Mouse (Mus musculus): ENCODE data around the gene Ifitm5.

Gene Ifitm5

DNA sequence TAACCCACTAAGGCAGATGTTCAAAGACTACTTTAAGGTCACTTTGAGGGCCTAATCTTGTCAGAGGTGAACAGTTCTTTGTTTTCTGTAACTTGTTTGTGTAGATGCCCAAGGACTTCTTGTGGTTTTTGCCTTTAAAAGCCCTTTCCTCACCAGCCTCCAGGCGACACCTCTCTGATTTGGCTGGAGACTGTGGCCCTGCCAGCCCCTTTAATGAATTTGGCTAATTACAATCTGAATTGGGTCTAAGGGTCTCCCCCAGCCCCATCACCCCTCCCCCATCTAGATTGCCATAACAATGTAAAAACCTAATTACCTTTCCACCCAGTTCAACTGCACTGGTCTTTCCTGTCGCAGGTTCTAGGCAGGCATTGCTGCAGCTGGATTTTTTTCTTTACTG, 12.6 kb upstream of the Ifitm5 start:
- CTCF ChIA-PET = no interaction called here

DNA sequence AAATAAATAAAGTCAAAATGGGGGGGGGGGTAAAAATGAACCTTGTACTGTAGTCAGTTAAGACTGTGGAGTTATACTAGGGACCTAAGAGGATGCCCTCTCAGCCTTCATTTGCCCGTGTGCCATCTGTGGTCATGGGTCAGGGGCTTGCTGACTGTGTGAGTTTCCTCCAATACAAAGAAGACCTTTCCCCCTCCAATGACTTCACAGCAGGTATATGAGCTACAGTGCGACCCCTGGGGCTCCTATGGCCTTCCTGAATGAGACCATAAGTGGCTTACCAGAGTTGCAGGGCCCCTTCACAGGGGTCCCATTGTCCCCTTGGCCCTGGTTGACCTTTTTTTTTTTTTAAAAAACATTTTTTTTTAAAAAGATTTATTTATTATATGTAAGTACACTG, 11.3 kb upstream of the Ifitm5 start:
- CTCF ChIA-PET = interaction anchor here (0.7 kb wide), 1 partner anchor 14 kb away, joined by 3 read pairs; no protein-coding TSS in a partner anchor

DNA sequence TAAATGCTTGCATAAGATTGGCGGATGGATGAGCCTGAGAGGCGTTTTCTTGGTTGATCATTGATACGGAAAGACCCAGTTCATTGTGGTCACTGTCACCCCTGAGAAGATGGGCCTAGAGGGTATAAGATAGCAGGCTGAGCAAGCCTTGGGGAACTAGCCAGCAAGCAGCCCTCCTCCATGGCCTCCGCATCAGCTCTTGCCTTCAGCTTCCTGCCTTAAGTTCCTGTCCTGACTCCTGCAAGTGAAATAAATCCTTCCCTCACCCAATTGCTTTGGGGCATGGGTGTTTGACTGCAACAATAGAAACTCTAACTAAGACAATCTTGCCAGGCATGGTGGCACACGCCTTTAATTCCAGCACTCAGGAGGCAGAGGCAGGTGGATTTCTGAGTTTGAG, 9.9 kb upstream of the Ifitm5 start:
- CTCF ChIA-PET = no interaction called here

DNA sequence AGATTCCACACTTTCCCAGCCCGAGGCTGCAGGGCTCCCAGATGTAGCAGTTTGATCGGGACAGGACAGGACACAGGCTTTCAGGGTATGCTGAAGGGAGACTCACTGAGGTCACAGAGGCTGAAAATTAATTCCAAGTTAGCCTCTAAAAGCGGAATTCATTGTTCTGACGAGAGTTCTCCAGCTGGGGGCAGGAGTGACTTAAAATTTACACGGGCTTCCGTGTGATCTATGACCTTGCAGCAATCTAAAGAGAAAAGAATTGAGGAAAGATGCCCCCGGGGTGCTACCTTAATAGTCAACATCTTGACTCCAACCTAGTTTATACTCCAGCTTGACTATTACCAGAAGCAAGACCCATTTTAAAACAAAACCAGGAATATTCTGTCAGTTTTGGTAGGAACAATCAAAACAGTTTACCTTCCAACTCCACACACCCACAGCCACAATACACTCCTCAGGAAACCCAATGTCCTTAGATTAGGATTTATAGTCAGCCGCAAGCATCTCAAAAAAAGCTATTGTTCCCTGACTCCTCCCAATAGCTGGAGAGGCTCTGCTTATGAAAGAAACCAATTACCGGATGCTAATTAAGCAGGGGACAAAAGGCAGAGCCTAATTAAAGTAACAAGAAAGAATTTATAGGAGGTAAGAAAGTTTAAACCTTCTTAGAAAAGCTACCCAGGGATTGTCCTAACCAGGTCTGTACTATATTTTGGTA, 9.2 kb upstream of the Ifitm5 start:
- CTCF ChIA-PET = interaction anchor here (0.6 to 1.3 kb wide), 3 partner anchors 18 to 89 kb away, joined by 3 to 5 read pairs (median 4); partner anchors contain the start of gene Pgghg

DNA sequence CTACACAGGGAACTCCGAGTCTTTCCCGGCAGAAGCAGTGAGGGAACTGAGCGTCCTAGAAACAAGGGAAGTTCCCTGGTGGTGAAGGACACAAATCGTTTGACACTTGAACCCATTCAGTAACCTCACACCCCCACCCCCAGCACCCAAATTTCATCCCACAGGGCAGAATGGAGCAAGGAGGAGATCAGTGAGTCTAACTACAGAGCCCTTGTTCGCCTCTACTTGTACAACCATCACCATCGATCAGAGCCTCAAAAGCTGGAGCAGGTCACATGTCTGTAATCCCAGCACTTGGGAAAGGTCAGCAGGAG, 6.4 kb upstream of the Ifitm5 start:
- CTCF ChIA-PET = interaction anchor here (0.7 kb wide), 2 partner anchors 115 to 498 kb away, joined by 4 read pairs; no protein-coding TSS in a partner anchor

DNA sequence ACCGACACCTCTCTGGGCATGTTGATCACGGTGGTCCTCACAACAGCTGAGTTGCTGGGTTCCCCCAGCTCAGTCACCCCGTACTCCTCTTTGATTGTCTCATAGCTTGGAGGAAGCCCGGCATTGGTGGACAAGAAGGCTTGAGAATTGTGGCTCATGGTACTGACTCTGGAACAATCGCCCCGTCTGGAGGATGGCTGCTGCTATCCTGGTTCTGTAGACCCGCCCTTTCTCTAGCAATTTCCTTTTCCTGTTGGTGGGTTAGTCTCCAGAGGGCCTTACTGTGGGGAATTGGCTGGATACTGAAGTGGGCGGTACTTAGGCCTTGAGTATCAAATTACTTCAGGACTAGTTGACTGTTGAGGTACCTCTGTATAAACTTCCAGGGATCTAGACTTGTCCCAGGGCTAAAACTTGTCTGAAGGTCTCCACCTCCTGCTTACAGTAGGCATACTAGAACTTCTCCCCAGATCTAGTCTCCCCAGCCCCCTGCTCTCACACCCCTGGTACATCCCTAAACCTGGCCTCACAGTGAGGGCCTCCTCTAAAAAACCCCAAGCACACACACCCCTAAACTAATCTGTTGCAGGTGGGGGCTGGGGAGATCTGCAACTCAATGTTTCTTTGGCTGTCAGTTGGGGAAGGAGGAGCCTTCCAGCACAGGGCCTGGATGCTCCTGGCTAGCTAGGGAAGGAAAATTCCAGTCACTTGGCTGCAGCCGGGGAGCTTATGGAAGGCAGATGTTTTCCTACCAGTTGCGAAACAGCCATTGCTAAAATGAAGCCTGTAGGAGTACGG, 5.9 kb upstream of the Ifitm5 start, which contains the start of the genes Gm45717 and Ifitm2:
TSS of gene Gm45717 (minus strand) at position 180 of the 798 bp plus-strand sequence.
TSS of gene Ifitm2 (minus strand) at position 230 of the 798 bp plus-strand sequence.
- CTCF ChIA-PET = no interaction called here

DNA sequence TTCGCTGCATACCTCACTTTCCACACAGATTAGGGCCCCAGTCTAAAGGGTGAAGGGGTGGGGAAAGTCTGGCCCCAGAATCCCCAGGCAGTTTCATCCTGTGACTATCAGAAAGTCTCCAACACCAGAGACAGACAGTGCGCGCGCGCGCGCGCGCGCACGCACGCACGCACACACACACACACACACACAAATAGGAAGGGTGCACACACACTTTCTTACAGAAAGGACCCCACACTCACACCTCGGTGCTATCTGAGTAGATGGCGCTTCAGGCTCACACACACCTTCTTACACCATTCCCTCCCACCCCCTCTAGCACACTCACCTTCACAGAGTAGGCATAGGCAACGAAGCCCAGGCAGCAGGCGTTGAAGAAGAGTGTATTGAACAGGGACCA, 5.3 kb upstream of the Ifitm5 start:
- CTCF ChIA-PET = no interaction called here

DNA sequence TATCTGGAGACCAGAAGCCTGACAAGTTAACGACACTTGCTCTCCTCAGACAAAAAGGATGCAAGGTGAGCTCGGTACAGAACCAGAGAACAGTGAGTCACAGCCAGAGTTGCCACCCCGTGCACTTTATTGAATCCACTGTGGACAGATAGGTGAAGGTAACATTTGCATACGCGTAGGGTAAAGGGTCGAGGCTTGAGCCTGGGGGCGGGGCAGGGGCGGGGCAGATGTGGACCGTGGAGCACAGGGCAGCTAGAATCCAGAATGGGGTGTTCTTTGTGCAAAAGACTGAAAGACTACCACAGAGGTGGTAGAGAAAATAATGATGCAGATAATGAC, 4.6 kb upstream of the Ifitm5 start:
- CTCF ChIA-PET = no interaction called here

DNA sequence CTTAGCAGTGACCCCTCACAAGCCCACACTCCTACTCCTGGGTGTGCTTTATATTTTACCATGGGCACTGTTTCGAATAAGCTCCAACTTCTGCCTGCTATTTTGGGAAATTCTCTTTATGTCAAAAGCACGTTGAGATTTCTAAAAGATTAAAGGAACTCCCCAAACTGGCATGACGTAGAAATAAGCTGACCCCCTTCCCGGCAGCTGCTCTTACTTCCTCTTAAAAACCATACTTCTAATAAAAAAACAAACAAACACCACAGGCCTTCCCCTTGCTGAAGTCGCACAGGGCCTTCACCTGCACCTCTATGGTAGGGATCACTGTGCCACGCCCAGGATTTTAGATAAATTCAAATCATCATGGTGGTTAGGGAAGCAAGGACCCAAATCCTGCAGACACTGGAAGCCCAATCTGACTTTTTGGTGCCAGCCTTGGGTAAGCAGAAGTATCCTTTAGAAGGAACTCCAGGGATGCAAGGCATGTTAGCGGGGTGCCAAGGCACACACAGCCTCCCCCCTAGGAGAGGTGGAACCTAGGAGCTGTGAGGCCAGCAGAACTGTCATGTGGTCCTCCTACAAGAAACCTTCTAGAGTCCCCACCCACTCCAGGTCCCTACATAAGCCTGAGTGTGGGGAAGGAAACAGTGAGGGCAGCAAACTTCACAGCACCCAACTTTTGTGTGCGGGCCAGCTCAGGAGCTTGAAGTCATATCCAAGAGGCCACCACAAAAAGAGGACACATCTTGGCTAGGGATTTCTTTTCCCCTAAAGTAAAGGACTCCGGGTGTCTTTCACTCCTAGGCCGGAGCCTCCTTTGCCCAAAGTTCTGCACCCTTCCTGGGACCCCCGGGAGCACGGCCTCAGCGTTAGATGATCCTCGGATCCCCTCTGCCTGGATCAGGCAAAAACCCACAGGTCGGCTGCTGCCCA, 4.0 kb upstream of the Ifitm5 start:
- CTCF ChIA-PET = no interaction called here

DNA sequence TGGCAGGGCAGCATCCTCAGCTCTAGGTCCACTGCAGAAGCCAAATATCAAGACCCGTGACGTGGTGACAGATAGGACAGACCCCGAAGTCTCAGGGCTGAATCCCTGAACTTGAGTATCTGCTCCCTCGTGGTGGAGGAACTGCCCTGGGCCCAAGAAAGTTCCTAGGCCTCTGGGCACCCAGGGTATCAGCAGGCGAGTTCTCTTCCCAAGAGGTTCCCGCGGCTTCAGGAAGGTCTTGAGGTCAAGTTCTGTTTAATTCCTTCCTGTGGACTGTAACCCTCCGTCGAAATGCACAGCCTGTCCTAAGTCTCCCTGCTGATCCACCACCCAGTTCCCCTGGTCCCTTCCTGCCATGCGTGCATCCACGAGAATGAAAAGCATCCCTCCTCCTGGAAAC, 3.0 kb upstream of the Ifitm5 start:
- CTCF ChIA-PET = no interaction called here

DNA sequence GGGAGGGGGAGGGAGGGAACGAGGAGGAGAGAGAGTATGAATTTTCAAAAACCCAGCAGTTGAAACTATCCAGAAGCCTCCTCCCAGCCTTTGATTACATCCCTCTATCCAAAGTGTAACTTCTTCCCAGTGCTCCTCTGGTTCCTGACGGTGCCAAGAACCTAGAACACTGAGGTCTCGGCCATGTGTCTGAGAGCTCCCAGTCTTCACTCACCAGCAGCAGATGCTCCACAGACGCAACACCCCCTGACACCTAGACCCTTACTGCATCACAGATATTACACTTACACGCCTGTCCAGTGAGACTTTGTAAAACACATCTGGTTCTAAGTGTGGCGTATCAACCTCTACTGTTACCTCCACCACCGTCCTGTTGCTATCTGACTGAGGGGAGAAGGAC, 2.4 kb upstream of the Ifitm5 start:
- CTCF ChIA-PET = interaction anchor here (0.6 kb wide), 3 partner anchors 12 to 141 kb away, joined by 4 to 7 read pairs (median 7); no protein-coding TSS in a partner anchor

DNA sequence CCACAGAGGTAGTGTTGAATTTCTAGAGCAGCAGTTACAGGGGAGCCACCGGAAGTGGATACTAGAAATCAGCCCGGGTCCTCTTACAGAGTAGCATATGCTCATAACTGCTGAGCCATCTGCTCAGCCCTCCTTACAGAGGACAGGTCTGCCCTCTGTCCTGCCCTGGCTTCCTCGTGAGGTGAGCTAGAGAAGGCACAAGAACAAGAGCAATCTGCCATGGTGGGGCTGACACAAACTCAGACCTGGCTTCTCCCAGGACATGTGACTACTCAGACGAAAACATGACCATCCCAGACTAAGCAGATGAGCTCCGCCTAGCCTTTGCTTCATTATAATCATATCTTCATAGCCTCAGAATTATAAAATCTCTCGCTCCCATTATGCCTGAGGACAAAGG, 1.7 kb upstream of the Ifitm5 start:
- CTCF ChIA-PET = interaction anchor here (0.6 kb wide), 2 partner anchors 120 to 142 kb away, joined by 7 read pairs; no protein-coding TSS in a partner anchor

DNA sequence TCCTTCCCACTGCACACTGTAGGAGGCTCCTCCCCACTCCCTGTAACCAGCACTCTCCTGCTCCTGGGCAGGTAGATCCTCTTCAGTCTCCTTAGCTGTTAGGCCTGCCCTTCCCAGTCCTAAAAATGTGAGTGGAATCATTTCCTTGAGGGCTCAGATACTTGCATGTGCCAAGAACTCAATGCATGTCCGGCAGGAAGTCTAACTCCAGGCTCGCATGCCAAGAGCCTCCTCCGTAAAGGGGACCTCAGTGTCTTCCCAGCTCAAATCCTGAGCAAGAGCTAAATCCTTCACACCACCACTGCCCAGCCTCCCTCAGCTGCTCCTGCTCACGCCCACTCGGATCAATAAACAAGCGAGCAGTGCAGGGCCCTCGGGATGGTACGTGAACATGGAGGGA, 960 bp upstream of the Ifitm5 start:
- CTCF ChIA-PET = no interaction called here

DNA sequence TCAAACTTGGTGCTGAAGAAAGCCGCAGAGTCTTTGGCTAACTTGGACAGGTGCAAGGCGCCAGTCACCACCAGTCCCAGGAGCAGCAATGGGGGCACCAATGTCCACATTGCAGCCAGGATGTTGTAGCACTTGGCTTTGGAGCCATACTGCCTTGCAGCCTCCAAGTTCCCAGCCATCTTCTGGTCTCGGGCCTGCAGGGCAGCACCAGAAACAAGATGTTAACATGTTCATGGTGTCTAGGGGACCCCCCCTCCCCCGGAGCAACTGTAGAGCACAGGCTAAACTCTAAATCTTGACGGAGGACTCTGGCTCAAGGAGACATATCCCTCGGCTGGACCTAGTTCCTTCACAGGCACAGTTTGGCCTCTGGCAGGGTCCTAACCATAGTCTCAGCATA, 836 bp downstream of the Ifitm5 start:
- CTCF ChIA-PET = interaction anchor here (0.8 kb wide), 1 partner anchor 634 kb away, joined by 3 read pairs; no protein-coding TSS in a partner anchor

DNA sequence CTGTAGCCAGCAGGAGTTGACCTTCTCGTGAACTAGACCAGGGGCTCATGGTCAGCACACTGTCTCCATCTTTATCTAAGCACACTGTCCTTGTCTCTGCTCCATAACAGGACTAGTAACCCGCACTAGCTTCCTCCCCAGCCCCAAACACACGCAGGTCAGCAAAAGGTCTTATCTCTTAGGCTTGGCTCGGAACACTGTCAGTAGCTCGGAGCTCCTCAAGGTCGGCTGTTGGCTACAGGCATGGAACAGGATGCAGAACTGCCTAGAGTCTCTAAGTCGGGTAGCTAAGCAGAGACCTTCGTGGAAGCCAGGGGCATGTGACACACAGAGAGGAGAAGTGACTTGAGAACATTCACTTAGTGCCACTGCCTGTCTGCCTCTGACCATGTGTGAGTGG, 1.9 kb downstream of the Ifitm5 start:
- CTCF ChIA-PET = no interaction called here

DNA sequence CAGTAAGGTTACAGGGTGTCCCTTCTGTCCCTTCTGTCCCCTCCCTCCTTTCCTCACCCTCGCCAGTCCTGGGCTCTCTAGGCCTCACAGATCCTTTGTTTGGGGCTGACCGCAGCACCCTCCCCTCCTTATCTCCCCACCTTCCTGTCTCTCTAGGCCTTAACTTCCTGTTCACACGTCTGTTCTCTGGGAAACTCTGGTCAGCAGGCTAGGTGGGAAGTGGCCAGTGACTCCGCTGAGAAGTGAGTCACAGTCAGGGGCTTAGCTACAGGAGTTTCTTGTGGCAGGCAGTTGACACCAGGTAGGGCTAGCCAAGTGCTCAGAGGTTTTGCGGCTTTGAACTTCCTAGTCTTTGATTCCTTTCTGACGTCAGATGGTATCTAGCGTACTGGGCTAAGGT, 3.1 kb downstream of the Ifitm5 start:
- CTCF ChIA-PET = interaction anchor here (0.6 kb wide), 1 partner anchor 15 kb away, joined by 3 read pairs; no protein-coding TSS in a partner anchor

DNA sequence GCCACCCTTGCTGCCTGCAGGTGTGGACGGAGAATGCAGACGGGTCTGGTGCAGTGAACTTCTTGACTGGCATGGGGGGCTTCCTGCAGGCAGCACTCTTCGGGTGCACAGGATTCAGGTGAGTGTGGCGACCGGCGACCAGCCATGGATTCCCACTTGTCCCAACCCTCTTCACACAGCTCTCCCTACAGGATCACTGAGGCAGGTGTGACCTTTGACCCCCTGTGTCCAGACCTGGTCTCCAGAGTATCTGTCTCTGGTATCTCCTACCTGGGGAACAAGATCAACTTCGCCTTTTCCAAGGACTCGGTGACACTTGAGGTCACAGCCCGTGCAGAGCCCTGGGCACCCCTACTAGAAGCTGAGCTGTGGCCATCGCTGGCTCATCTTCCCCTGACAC, 3.8 kb downstream of the Ifitm5 start:
- CTCF ChIA-PET = no interaction called here

DNA sequence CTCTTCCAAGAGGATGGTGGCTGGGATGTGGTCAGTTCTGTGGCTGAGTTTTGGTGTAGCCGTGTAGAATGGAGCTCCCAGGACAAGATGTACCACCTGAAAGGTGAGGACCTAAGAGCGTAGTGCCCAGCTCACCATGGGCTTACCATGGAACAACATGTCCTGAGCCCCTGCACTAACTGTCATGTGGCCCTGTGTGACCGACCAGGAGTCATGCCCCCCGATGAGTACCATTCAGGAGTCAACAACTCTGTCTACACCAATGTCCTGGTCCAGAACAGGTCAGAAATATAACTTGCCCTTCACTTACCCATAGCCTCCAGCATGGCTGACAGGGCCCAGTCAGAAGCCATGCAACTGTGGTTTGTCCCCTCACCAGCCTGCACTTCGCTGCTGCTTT, 4.8 kb downstream of the Ifitm5 start:
- CTCF ChIA-PET = no interaction called here

DNA sequence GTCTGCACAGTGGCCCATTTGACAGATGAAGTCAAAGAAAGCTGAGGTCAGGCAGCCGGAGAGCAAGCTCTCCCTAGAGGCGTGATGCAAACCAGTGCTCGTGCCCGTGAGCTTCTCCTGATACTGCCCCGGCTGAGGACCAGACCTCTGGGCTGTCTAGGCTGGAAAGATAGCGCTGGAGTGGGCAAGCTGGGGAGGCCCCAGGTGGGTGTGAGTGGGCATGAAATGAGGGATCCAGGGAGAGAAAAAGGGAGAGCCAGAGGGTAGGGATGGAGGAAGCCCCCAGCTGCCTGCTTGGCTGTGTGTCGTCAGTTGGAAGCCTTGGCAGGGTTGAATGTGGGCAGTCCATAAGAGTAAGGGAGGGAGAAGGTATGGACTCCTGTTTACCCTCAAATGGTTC, 5.9 kb downstream of the Ifitm5 start:
- CTCF ChIA-PET = no interaction called here

DNA sequence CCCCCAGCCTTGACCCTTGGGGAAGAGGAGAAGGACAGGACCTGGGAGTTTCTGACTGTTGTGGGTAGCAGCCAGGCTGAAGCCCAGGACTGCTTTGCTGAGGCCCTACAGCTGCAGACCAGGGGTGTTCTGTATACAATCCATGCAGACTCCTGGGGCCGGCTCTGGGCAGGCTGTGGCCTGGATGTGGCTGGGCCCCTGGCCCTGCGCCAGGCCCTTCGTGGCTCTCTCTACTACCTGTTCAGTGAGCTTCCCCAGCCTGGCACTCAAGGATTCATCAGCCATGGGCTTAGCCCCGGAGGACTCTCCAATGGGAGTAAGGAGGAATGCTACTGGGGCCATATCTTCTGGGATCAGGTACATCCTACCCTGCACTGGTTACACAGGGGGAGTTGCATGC, 6.7 kb downstream of the Ifitm5 start:
- CTCF ChIA-PET = no interaction called here

DNA sequence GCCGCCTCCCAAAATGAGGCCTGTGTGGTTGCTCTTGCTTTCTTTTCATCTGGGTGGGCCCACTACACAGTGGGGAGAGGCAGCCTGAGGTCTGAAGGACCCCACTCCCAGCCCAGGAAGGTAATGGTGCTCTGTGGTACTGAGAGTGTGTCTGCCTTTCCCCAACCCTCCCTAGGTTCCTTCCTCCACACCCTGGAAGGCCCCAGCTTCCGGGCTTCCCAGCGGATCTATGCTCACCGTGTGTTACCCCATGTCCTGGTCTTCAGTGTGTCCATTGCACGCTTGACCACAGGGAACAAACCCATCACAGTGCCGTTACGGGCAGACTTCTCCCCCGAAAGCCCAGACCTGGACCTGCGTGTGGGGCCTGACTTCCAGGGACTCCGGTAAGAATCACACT, 7.3 kb downstream of the Ifitm5 start:
- CTCF ChIA-PET = no interaction called here

DNA sequence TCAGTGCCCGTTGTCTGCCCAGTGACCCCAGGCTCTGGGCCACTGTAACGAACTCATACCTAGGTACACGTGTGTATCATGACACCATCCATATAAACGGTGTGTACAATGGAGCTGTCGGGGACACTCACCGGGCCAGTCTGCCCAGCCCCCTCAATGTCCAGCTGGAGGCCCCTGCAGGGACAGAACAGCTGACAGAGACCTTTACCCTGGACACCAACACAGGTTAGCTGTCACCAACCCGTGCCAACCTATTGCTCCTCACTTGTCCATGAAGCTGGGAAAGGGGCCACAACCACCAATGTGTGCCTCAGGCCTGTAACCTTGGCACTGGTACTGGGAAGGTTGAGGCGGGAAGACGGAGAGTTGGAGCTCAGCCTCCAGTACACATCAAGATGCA, 7.8 kb downstream of the Ifitm5 start:
- CTCF ChIA-PET = interaction anchor here (0.7 to 1.4 kb wide), 2 partner anchors 17 to 234 kb away, joined by 3 read pairs; no protein-coding TSS in a partner anchor

Data from spleen, embryonic (tissue).